Mouse (Mus musculus) hindbrain, embryonic 11.5 days (tissue): ENCODE data around the gene Blmh. TPM values are rescaled to one million over a fixed set of nuclear protein-coding genes. Genes with fewer than 3 reads are reported as not detected.

Experiments
- ATAC-seq: fragments of 200-750 bp; cut with Nextera tagmentation; 2 replicates; pipeline ENCODE4 v1.8.0; 2017; ENCODE audit warnings: mild to moderate bottlenecking, moderate TSS enrichment, moderate library complexity; ENCODE audit not compliant: low FRiP score
- DNase-seq: peaks from one replicate; pipeline ENCODE4 v3.0.0-alpha.2; 2015; ENCODE audit warnings: low spot score
- H3K27ac ChIP-seq: fragments of 300-500 bp; sonication (generic); 2 replicates; pipeline ENCODE4 v1.5.1; 2014; ENCODE audit warnings: mild to moderate bottlenecking, low read depth, low read length
- H3K27me3 ChIP-seq: fragments of 300-500 bp; sonication (generic); 2 replicates; pipeline ENCODE4 v1.6.1; 2014; ENCODE audit warnings: mild to moderate bottlenecking, low read length, moderate library complexity, mixed read lengths; ENCODE audit not compliant: control insufficient read depth, insufficient read depth
- H3K36me3 ChIP-seq: fragments of 300-500 bp; sonication (generic); 2 replicates; pipeline ENCODE4 v1.6.1; 2014; ENCODE audit warnings: mild to moderate bottlenecking, low read length, moderate library complexity, mixed read lengths; ENCODE audit not compliant: control insufficient read depth, insufficient read depth
- H3K4me1 ChIP-seq: fragments of 300-500 bp; sonication (generic); replicated peaks from 2 replicates; pipeline ENCODE4 v1.6.1; 2014; ENCODE audit warnings: low read length, mixed read lengths; ENCODE audit not compliant: control insufficient read depth, insufficient read depth
- H3K4me2 ChIP-seq: fragments of 300-500 bp; sonication (generic); replicated peaks from 2 replicates; pipeline ENCODE4 v1.6.1; 2014; ENCODE audit warnings: mild to moderate bottlenecking, low read depth, low read length
- H3K4me3 ChIP-seq: fragments of 300-500 bp; sonication (generic); 2 replicates; pipeline ENCODE4 v1.5.1; 2014; ENCODE audit warnings: low read depth, low read length
- H3K9ac ChIP-seq: fragments of 300-500 bp; sonication (generic); 2 replicates; pipeline ENCODE4 v1.6.1; 2014; ENCODE audit warnings: low read depth, low read length
- H3K9me3 ChIP-seq: fragments of 300-500 bp; sonication (generic); 2 replicates; pipeline ENCODE4 v1.6.1; 2016; ENCODE audit warnings: low read length; ENCODE audit not compliant: control insufficient read depth
- WGBS: fragments of 180-500 bp; shearing (Covaris S2); extraction: QIAGEN DNeasy Blood & Tissue Kit; methylation state at CpG from one replicate; pipeline ENCODE4 v1.1.7; 2014; 5-methylcytosine and 5-hydroxymethylcytosine counted together
- polyA plus RNA-seq: library from polyadenylated mRNA; unstranded; fragments of >200 nt; fragmentation: Nextera tagmentation; extraction: Ambion mirVana; gene quantifications from 2 replicates; pipeline ENCODE4 v1.2.1, GENCODE M21; 2014

Gene Blmh
- polyA plus RNA-seq, 1 experiment from 2014 or later = 164 TPM

DNA sequence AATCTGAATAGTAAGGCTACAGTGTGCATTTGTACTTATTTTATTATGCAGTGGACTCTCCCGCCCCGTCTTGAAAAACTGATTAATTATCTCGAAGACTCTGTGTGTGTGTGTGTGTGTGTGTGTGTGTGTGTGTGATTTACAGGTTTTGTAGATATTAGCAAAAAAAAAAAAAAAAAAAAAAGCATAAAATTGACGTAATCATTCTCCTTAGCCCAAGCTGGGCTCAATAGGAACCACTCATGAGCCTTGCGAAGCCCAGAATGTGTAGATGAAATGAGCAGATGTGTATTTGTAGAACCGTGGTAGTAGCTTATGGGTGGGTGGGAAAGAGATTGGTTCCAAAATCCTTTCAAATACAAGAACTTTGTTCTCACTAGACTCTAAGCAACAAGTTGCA lies 20.2 kb downstream of the Blmh start:
- WGBS = 81% methylated on average over 6 of the region's 6 CpGs
- Histone ChIP-seq H3K4me1 (0 out of 2 replicates have a peak, but pooled peaks cover 2% of the 10 kb centered on the region), H3K9me3 (no peaks in the 10 kb centered on the region), H3K27me3 (no peaks in the 10 kb centered on the region), H3K4me3 (peak overlapping the region; percentile 88), H3K9ac (peak overlapping the region; percentile 91), H3K27ac (no peak overlapping the region; the same call in 1 of the 2 replicates), H3K4me2 (peak overlapping the region; percentile 49), H3K36me3 (no peaks in the 10 kb centered on the region)
- no peak for DNase-seq
- no peak for ATAC-seq

DNA sequence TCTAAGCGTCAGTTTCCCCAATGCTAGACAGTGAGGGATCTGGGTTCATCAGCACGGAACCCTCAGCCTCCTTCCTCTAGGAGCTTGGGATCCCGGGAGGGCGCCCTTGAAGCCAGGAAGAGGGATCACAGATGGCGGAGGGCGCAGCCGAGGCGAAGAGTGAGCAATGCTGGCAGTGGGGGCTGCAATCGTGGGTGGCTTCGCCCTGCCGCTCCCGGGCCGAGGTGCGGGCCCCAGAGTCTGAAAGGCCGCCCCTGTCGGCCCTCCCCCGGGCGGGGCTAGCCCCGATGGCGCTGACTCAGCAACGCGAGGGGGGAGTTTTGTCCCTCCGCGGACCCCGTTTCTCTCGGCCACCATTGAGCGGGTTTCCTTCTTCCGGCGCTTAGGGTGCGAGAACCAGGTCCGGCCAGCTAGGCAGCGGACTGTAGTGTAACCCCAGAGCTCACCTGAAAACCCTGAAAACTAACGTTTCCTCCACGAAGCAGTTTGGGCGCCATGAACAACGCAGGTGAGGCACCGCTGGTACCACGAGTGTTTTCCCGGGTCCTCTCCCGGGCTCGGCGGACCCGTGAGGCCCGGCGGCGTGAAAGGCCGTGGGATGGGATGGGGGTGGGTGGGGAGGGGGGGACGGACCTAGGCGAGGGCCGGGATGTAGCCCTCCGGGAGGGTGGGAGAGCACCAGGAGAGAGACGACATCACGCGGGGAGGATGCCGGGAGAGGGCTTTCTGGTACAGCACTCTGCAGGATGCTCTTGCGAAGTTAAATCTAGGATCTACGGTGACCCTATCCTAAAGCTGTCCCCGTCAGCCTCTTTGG lies 21.0 kb downstream of the Blmh start:
- ATAC-seq = peak; percentile 87
- Histone ChIP-seq H3K27ac (peak overlapping the region; percentile 68), H3K4me1 (0 out of 2 replicates have a peak, but pooled peaks cover 2% of the 10 kb centered on the region), H3K27me3 (no peaks in the 10 kb centered on the region), H3K36me3 (no peaks in the 10 kb centered on the region), H3K9me3 (no peaks in the 10 kb centered on the region), H3K4me2 (peak overlapping the region; percentile 49), H3K9ac (peak overlapping the region; percentile 91), H3K4me3 (peak overlapping the region; percentile 88)
- DNase-seq = peak; percentile 95
- WGBS = under 1% methylated on average over 53 of the region's 58 CpGs

DNA sequence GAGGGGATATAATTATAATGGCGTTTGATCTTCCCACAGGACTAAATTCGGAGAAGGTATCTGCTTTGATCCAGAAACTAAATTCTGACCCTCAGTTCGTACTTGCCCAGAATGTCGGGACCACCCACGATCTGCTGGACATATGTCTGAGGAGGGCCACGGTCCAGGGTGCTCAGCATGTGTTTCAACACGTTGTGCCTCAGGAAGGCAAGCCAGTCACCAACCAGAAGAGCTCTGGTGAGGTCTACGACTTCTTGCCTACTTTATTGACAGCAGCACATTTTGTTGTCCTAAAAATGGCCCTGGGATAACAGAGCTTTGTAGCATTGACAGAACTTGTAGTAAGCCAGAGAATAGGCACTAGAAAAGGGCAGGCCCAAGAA lies 21.6 kb downstream of the Blmh start:
- no peaks in the 10 kb centered on the region for H3K36me3 ChIP-seq
- no peak for ATAC-seq
- no peaks in the 10 kb centered on the region for H3K9me3 ChIP-seq
- no peak for DNase-seq
- no peaks in the 10 kb centered on the region for H3K27me3 ChIP-seq
- 0 out of 2 replicates have a peak overlapping the region, but pooled peaks have one; percentile 68 for H3K27ac ChIP-seq
- H3K4me1 ChIP-seq = 0 out of 2 replicates have a peak, but pooled peaks cover 2% of the 10 kb centered on the region
- H3K4me3 ChIP-seq = peak overlapping the region; percentile 88
- WGBS = 4% methylated on average over 8 of the region's 8 CpGs
- peak overlapping the region; percentile 91 for H3K9ac ChIP-seq
- H3K4me2 ChIP-seq = peak overlapping the region; percentile 49

DNA sequence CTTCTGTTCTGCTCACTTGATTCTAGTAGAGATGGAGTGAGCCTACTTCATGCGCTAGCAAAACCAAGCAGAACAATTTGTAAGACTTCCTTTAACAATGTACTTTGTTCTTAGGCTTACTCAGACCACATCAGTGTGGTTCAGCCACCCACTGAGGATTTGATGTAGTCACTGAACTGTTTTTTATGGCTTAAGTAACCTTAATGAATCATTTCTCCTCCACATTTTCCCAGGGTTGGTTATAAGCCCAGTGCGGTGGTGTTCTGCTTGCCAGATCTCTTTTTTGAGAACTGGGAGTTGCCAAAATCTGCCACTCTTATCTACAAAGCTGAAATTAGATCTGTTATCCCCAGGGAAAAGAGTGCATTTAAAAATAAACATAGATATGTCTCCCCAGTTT lies 28.9 kb downstream of the Blmh start:
- no peak for DNase-seq
- no peak for ATAC-seq
- Histone ChIP-seq H3K4me3 (no peak overlapping the region), H3K9ac (no peak overlapping the region), H3K27me3 (no peaks in the 10 kb centered on the region), H3K4me2 (no peak overlapping the region), H3K36me3 (no peaks in the 10 kb centered on the region), H3K27ac (no peak overlapping the region), H3K9me3 (no peaks in the 10 kb centered on the region), H3K4me1 (no peaks in the 10 kb centered on the region)
- WGBS = 97% methylated on average over 2 of the region's 2 CpGs

DNA sequence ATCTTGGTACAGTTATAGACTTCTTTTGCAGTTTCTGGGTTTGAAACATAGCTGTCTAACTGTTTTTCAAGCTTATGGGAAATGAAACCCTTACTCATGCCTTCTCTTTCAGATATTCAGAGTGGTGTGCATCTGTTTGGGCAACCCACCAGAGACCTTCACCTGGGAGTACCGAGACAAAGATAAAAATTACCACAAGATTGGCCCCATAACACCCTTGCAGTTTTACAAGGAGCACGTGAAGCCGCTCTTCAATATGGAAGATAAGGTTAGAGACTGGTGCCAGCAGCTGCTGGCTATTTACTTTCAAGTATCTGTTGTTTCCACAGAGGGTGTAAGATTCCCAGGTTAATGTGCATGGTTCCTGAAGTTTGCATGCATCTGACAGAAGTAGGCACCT lies 41.1 kb downstream of the Blmh start:
- 0 out of 2 replicates have a peak, but pooled peaks cover 6% of the 10 kb centered on the region for H3K36me3 ChIP-seq
- H3K4me2 ChIP-seq = no peak overlapping the region
- no peak overlapping the region for H3K4me3 ChIP-seq
- no peak overlapping the region for H3K9ac ChIP-seq
- H3K27ac ChIP-seq = no peak overlapping the region
- ATAC-seq (no peak), DNase-seq (no peak)
- H3K9me3 ChIP-seq = no peaks in the 10 kb centered on the region
- 97% methylated on average over 3 of the region's 3 CpGs for WGBS
- H3K27me3 ChIP-seq = no peaks in the 10 kb centered on the region
- no peaks in the 10 kb centered on the region for H3K4me1 ChIP-seq

DNA sequence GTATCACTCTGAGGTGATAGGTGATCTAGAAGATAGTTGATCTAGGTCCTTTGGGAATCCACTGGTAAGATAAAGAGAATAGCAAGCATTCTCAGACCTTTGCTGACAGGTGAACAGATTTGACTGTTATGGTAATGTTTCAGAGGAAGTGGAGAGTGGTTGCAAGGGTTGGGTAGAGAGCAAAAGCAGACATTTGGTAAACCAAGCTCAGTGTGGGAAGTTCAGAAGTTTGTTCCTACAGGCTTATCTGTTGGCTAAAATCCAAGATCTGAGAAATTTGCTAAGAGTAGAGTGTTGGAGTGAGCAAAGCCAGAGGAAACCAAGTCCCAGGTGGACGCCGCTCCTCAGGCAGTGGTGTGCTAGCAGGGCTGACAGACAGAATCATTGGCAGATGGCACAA lies 45.7 kb downstream of the Blmh start:
- no peak overlapping the region for H3K4me3 ChIP-seq
- no peak overlapping the region for H3K9ac ChIP-seq
- H3K36me3 ChIP-seq = 0 out of 2 replicates have a peak, but pooled peaks cover 6% of the 10 kb centered on the region
- WGBS = 96% methylated on average over 2 of the region's 2 CpGs
- no peak for DNase-seq
- ATAC-seq = no peak
- no peak overlapping the region for H3K27ac ChIP-seq
- H3K4me1 ChIP-seq = no peaks in the 10 kb centered on the region
- no peak overlapping the region for H3K4me2 ChIP-seq
- no peaks in the 10 kb centered on the region for H3K27me3 ChIP-seq
- H3K9me3 ChIP-seq = no peaks in the 10 kb centered on the region

DNA sequence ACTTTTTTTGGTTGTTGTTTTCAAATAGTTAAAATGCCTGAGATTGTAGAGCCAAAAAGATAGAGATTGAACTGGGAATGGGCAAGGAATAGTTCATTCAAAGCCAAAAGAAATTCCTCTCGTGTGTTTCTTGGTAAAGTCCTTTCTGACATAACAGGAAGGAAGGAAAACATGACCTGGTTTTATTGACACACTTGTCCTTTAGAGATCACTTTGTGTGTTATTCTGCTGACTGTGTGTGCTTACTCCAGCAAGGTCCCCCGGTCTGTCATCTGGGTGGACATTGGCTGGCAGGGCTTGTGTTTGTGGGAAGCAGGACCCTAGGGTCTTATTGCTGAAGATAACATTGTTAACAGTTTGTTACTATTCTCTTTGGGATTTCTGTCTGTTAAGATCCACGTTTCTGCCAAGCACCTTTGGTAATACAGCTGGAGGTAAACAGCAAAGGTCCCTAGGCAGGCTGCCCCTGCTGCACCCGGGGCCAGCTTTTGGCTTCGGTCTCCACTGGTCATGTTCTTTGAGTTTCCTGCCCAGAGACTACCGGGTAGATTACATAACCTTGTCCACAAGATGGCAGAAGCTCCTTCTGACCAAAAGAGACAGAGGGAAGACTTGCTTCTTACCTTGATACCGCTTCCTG lies 50.2 kb downstream of the Blmh start:
- Histone ChIP-seq H3K4me2 (no peak overlapping the region), H3K9me3 (no peaks in the 10 kb centered on the region), H3K4me1 (no peaks in the 10 kb centered on the region), H3K9ac (no peak overlapping the region), H3K4me3 (no peak overlapping the region), H3K36me3 (0 out of 2 replicates have a peak, but pooled peaks cover 2% of the 10 kb centered on the region), H3K27me3 (no peaks in the 10 kb centered on the region), H3K27ac (no peak overlapping the region)
- 89% methylated on average over 7 of the region's 7 CpGs for WGBS
- ATAC-seq (no peak), DNase-seq (no peak)

DNA sequence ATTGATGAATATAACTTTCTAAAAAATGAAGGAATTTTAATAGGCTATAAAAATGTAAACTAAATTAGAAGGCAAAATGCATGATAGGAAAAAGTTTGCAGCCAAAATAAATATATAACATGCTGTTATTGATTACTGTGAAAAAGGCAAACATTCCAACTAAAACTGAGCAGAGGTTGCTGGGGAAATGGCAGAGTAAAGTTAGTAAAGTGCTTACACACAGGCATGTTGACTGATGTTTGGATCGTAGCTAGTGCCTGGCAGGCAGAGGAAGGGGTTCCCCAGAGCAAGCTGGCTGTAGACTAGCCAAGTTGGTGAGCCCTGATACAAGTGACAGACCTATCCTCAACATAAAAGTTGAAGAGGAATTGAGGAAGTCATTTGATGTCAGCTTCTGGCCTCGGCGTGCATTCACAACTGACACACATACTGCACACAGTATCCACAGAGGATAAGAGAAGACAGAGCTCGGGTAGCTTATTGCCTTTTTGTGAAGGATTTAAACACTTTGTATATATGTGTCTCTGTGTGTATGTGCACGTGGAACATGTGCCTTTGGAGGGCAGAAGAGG lies 57.0 kb downstream of the Blmh start:
- Histone ChIP-seq H3K4me1 (no peaks in the 10 kb centered on the region), H3K9ac (no peak overlapping the region), H3K4me3 (no peak overlapping the region), H3K36me3 (no peaks in the 10 kb centered on the region; the same call in 1 of the 2 replicates), H3K27me3 (no peaks in the 10 kb centered on the region), H3K27ac (no peak overlapping the region), H3K4me2 (no peak overlapping the region), H3K9me3 (no peaks in the 10 kb centered on the region)
- 90% methylated on average over 5 of the region's 5 CpGs for WGBS
- no peak for DNase-seq
- ATAC-seq = no peak
